Mouse (Mus musculus) naive thymus-derived CD4-positive, alpha-beta T cell, adult 2 months (primary cell): ENCODE measurements around the gene Zfp772.
A peak's percentile ranks its signal among the peaks of the same experiment; 100 is the strongest.
"Not testable (repeated sequence)": the region's sequence is repeated elsewhere in the genome, so short reads cannot be mapped to it uniquely, and the experiment has no call there.

ENCODE experiments used
- DNase-seq: peaks from one replicate; pipeline ENCODE4 v3.0.0-alpha.2; 2011; ENCODE audit warnings: low read depth

The Zfp772 gene

GRCm38 (mm10) chr7:7209313-7210151 lies at the start of gene Zfp772:
Gene Zfp772, minus strand, starts transcription at chr7:7209998.
- peak; percentile 72 for DNase-seq

GRCm38 (mm10) chr7:7247228-7247627 lies 37.4 kb upstream of the Zfp772 start, which contains the start of gene Vmn2r29:
Gene Vmn2r29, minus strand, starts transcription at chr7:7247328.
- DNase-seq = not testable (repeated sequence)

DNA sequence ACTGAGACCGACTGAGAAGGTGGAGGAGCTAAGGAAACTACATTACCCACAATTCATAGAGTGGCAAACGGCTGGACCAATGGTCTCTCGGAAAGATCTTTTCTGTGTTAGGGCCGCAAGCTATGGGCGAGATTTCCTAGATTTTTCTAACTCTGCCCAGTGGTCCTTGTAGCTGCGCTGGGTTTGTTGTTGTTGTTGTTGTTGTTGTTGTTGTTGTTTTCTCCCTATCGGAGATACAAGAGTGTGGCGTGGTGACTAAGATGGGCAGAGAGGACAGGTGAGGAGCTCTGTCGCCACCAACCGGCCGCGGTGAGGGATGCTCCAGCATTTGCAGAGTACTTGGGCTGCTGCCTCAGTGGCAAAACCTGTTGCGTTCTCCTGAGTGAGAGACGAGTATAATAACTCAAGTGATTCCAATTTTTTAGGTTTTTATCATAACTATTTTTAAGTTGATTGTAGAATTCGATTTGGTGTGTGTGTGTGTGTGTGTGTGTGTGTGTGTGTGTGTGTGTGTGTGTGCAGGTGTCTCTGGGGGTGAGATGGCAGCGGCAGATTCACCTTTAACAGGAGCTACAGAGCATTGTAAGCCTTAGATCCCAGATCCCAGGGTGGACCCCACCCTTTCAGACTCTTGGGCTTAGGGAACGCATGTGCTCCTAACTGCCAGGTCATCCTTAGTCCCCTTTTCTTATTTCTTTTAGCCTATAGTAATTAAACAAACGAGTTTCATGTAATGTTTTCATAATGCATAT lies 21.4 kb downstream of the Zfp772 start:
- peak; percentile 80 for DNase-seq

GRCm38 (mm10) chr7:7187417-7188190 lies 22.2 kb downstream of the Zfp772 start:
- no peak for DNase-seq

DNA sequence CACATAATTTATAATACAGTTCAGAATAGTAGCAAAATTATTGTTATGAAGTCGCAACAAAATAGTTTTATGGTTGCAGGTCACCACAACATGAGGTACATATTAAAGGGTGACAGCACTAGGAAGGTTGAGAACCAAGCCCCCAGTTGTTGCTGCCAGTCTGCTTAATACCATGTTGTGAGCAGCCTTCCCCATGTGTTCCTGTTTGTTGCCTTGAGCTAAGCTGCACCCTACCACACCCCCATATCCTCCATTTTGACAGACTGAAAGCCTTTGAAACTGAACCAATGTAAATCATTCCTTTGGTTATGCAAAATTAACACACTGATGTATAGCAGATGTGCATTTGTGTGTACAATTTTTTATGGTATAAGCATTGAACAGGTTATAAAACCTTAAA lies 23.9 kb downstream of the Zfp772 start:
- DNase-seq = no peak

GRCm38 (mm10) chr7:7171227-7172147 lies 38.3 kb downstream of the Zfp772 start, which contains the start of gene Zfp418:
Gene Zfp418, plus strand, starts transcription at chr7:7171330.
- peak; percentile 69 for DNase-seq
